Mouse (Mus musculus) inflammation-experienced regulatory T-cells, adult 6 months (primary cell): ENCODE measurements around the gene Nr0b1. TPM values are rescaled to one million over a fixed set of nuclear protein-coding genes. Genes with fewer than 3 reads are reported as not detected.

ENCODE experiments used
- ATAC-seq: one replicate; pipeline ENCODE4 v1.8.0; 2017
- polyA plus RNA-seq, 3 experiments: library from polyadenylated mRNA; unstranded; fragments of 100-300 nt; shearing (Covaris generic); gene quantifications; one replicate each; pipeline ENCODE4 v1.2.1; 2017

The Nr0b1 gene
- polyA plus RNA-seq: not detected

GRCm38 (mm10) chrX:86191614-86192419 is at the start of gene Nr0b1:
Gene Nr0b1, plus strand, starts transcription at chrX:86191764.
- ATAC-seq: no peak

GRCm38 (mm10) chrX:86187250-86187649 is 4.3 kb upstream of the Nr0b1 start:
- ATAC-seq: no peak

- ATAC-seq: no peak
Measured at GRCm38 (mm10) chrX:86192420-86192994, 943 bp downstream of the Nr0b1 start.

GRCm38 (mm10) chrX:86193386-86193785 is 1.8 kb downstream of the Nr0b1 start:
- ATAC-seq: no peak

- ATAC-seq: no peak
Measured at GRCm38 (mm10) chrX:86237246-86237645, 45.7 kb downstream of the Nr0b1 start.

Other genes with a start within 250 kb of the Nr0b1 start
- not detected for gene Samt3, start 147.6 kb upstream of the Nr0b1 start, polyA plus RNA-seq
- not detected for gene Mageb4, start 113.3 kb downstream of the Nr0b1 start, polyA plus RNA-seq